Mouse (Mus musculus): ENCODE results near the gene Atp13a2. TPM values are rescaled to one million over a fixed set of nuclear protein-coding genes. Genes with fewer than 3 reads are reported as not detected.
A peak's percentile ranks its signal among the peaks of the same experiment; 100 is the strongest.

Gene Atp13a2
- polyA plus RNA-seq, 2 experiments from 2014 or later: 5.6 to 7.5 TPM

DNA sequence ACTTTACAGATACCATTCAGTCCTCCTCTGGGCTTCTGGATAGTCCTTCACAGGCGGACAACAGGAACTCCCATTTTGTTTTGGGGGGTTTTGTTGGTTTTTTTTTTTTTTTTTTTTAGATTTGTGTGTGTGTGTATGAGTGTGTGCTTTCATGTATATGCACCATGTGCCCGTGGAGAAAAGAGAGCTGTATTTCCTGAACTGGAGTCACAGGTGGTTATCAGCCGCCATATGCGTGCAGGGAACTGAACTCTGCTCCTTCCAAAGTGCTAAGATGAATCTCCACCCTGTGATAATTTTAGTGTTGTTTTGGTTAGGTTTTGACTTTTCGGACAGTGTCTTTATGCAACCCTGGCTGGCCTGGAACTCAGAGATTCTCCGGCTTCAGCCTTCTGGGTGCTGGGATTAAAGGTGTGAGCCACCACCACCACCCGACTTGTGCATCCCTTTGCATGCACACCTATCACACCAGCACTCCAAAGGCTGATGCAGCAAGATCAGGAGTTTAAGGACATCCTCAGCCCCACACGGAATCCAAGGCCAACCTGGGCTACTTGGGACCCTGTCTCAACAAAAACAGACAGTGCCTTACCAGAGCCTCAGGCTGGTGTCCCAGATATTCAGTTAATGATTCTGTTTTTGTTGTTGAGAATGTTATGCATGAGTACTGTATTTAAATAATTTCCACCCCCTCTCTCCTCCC is 24.3 kb upstream of the Atp13a2 start:
- no peak for ATAC-seq

DNA sequence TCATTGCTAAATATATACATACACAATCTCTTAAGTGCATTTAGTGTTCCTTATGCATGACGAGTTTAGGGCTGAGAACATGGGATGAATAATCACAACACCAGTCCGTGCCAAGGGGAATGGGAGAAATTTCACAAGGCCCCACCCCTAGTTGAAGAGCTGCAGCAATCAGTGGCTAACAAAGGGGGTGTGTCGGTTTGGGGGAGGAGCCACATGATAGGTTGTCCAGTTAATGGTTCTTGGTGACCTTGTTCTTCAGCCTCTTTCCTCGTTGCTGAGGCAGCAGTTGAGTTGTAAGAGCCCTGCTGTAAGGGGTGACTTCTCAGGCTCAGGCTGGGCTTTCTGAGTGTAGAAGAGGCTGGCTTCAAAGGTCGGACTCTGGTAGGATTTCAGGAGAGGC is 23.7 kb upstream of the Atp13a2 start:
- ATAC-seq: no peak

DNA sequence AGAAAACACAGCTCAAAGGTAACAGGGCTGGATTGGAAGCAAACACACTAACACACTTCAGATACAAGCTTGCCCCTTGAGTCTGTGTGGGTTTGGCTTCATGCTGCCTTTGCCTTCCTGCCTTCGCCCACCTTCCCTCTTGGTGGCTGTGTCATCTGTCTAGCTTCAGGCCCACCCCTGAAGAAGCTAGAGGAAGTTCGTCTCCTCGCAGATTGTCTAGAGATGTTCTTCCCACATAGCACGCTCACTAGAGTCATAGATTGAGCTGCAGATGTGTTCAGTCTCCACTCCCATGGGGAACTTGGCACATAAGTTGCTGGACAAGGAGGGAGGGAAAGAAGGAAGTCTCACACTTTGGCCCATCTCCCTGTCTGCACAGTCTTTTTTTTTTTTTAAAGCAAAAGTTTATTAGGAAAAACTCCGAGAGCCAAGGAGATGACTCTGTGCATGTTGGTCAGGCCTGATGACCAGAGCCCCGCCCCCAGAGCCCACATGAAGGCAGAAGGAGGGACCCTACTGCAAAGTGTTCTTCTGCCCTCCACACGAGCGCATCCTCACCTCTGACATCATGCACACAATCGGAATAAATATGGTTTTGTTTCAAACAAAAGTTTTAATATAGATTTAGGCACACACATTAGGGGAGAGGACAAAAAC is 22.6 kb upstream of the Atp13a2 start:
- ATAC-seq: no peak

DNA sequence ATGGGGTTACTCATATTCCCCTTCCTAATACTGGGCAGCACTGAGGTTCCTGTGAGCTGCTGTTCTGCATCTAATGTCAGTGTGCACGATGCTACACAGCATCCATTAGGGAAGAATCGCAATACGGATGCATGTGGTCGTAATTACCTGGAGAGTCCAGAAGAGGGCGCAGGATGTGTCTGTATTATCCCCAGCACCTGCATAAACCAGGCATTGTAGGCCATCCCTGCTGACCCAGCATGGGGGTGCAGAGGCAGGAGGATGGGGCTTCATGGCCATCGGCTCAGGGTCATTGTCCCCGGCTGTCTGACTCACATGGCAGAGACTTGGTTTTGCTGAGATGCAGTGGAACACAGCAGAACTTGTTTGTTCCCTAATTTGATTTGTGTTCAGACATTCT is 22.1 kb upstream of the Atp13a2 start:
- no peak for ATAC-seq

DNA sequence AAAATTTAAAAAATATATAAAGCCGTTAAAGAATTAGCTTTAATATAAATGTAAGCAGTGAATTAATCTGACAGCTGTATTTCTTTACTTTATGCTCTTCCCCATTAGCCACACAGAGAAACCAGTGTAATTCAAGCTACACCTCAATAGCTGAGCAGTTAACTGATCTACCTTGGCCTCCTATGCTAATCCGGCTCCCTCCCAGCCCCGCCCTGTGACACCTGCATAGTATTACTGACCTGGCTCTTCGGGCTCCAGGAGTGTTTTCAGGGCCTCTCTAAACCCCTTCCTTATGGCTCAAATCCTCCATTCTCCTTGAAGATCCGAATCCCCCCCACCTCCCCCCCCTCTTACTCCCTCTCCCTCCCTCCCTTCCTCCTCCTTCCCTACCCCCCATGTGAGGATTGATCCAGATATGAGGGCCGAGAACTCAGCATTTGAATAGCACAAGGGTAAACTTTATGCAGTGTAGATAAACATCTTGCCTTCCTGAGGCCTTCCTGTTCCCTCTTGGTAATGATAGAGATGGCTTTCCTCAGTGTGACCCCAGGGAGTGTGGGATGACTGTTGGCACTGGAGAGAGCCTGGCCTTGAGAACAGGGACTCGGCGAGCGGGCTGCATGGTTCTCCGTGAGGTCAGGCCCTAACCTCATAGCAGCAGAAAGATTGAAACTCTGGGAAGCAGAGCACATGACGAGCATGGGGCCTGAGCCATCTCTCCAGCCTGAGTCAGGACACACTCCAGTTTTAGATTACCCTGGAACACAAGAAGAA is 19.1 kb upstream of the Atp13a2 start:
- no peak for ATAC-seq

DNA sequence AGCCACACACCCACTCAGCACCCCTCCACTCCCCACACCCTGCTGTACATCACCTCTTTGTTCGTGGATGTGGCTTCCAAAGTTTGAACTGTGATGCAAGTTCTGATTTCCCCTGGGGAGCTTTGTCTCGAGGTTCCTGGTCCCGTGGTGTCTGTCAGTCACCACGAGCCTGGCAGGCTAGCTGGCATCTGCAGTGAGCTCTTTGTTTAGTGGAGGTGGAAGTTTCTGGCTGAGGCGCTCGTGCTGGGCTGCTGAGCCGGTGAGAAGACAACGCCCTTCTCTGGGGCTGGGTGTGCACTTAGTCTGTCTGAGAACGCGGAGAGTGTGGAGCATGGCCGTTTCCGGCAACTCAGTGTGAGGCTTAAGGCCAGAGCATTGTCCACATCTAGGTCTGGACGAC is 15.0 kb upstream of the Atp13a2 start:
- ATAC-seq: no peak

DNA sequence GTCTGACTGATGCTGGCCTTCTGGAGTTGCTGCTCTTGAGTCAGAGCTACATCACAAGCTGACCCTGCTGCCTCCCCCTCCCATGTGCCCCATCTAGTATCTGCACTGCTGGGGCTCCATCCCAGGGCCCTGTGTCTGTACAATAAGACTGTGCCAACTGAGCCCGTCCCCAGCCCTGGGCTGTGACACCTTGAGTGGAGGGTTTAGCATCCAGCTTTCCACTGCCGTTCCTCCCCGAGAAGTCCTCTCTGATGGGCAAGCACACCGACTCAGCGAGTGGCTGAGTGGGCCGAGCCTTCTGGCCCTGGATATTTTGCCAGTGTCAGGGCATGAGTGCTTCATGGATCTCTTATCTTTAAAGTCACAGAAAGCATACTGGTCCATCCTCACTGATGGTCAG is 12.3 kb upstream of the Atp13a2 start:
- no peak for ATAC-seq

DNA sequence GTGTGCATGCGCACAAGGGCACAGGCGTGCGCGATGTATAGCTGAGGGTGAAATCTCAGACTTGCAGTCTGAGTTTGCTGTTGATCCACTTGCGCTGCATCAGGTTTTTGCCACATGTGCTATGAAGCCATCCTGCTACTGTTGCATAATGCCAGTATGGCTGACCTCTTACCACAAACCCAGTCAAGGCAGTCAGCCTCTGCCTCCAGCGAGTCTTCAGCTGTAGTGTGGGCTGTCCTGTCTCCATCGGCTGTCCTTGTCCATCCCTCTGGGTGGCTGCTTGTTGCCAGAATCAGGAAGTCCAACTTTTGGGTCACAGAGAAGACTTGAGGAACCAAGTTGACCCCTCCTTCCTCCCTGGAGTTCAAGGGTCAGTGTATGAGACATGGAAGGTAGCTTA is 11.3 kb upstream of the Atp13a2 start:
- no peak for ATAC-seq

DNA sequence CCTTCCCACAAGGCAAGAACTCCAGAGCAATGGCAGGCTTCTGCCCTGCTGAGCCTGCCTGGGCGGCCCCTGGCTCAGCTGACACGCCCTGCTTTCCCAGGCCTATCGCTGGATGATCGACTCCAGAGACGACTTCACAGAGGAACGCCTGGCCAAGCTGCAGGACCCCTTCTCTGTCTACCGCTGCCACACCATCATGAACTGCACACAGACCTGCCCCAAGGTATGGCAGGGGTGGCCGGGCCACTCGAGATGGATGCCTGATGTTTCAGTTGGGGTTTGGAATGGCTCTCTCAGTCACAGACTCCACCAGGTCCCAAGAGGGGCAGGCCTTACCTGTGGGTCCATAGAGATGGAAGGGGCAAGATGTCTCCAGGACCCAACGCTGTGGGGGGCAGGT is 9.4 kb upstream of the Atp13a2 start:
- ATAC-seq: no peak

DNA sequence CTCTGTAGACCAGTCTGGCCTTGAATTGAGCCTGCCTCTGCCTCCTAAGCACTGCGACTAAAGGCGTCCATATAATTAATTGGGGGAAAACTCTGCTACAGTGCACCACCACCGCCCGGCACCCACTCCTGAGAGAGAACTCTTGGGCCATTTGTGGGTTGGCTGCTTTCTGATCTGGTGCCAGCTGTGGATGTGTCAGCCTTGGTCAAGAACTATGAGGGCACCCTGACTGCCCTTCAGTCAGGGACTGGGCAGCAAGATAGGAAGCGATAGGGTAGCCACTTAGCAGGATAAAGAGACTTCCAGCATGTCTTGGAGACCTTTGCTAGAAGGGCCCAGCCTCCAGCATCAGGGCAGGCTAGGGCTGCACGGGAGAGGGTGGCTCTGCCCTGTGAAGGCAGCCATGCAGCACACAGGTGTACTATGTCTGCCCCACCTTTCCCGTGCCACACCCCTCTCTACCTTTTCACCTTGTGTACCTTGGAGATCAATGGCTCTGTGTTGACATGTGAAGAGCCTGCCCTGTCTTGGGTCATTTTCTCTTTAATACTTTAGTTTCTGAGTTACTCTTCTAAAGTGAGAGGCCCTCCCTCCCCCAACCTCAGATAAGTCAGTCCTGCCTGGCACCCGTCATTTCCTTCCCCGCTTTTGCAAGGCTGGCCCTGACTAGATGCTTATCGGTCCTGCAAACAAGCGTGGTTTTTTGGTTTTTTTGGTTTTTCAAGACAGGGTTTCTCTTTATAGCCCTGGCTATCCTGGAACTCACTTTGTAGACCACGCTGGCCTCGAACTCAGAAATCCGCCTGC is 8.6 kb upstream of the Atp13a2 start:
- no peak for ATAC-seq

DNA sequence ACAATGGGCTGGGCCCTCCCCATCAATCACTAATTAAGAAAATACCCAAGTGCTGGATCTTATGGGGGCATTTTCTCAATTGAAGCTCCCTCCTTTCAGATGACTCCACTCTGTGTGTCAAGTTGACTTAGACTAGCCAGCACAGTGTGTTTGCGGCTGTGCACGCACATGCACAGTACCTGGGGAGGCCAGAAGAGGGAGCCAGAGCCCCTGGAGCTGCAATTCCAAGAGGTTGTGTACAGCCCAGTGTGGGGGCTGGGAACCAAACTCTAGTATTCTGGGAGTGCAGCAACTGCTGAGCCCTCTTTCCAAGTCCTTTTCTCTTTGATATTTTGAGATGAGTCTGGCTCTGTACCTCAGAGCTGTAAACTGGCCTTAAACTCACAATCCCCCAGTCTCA is 5.1 kb upstream of the Atp13a2 start:
- no peak for ATAC-seq

DNA sequence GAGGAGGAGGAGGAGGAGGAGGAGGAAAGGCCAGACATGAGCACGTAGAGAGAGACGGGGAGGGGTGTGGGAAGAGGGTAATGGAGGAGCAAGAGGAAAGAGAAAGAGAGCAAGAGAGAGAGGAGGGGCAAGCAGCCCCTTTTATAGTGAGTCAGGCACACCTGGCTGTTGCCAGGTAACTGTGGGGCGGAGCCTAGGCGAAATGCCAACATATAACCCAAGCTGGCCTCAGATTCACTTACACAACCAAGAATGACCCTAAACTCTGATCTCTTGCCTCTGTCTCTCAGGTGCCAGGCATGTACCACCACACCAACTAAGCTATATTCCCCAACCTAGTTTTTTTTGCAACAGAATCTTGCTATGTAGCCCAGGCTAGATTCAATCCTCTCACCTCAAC is 3.9 kb upstream of the Atp13a2 start:
- ATAC-seq: no peak

DNA sequence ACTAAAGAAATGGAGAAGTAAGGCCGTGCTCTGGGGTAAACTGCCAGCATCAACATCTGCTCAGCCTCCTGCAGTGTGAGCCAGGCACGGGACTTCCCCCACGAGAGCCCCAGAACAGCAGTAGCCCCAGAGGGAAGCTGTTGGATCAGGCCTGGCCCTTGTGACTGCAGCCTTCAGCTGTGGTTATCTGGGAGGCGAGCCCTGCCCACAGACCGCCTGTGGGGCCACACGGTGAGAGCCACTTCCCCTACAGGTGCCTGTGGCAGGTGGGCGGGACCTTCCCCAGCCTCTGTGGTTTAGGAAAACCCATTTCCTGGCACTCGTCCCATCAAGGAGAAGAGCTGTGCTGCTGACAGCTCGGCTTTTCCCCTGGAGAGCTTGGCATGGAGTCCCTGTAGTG is 3.2 kb upstream of the Atp13a2 start:
- peak; percentile 71 for ATAC-seq

DNA sequence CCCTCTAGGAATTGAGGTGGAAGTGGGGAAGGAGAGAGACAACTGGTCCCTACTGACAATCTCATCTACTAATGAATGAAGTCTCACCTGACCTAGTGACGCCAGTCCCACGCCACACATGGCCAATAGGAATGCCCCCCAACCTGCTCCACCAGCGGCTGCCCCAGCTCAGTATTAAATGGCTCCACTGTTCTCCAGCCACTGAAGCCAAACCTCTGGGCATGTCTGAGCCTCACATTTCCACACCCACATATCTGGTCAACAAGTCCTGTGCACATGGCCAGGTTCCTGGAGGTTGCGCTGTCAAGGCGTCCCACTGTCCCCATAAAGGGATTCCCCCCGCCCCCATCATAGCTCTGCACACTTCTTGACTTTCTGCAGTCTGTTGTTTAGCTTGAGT is 2.1 kb upstream of the Atp13a2 start:
- no peak for ATAC-seq

DNA sequence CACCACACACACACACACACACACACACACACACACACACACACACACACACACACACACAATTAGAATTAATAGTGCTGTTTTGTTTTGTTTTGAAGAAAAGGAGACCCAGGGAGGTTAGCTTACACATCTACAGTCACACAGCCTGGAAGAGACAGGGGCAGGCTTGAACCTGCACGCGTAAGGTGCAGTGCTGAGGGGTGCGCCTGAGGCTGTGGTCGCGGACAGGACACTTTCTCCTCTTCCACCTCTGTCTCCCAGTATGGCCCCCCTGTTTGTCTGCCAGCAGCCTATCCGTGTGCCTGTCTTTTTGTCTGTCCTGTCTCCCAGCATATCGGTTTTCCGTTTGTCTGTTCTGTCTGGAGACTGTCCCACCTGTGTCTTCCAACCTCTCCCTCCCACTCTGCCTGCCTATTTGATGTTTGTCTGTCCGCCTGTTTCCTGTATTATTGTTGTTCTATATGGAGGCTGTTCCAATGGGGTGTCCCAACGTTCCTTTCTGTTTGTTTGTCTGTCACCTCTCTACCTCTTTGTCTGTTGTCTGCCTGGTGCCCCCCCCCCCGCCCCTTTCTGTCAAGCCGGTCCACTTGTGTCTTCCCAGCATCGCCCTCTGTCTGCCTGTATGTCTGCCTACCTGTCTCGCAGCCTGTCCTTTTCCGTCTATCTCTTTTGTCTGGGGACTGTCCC is 506 bp upstream of the Atp13a2 start:
- peak; percentile 12 for ATAC-seq

DNA sequence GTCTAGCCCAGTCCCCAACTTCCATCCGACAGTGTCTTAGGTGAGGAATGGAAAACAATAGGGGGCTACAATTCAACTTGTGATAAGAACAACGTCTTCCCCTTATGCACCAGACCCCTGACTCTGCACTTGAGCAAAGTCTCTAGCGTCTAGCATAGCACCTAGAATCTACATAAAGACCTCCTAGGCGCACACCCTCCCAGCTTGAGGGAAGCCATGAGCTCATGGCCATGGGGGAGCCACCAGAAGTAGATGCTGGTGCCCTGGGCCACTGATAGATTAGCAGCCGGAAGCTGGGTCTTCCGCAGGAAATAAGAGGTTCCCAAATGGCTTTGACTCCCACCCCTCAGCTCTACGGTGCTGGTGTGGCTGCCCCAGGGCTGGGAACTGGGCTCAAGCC is 803 bp downstream of the Atp13a2 start:
- peak; percentile 18 for ATAC-seq

DNA sequence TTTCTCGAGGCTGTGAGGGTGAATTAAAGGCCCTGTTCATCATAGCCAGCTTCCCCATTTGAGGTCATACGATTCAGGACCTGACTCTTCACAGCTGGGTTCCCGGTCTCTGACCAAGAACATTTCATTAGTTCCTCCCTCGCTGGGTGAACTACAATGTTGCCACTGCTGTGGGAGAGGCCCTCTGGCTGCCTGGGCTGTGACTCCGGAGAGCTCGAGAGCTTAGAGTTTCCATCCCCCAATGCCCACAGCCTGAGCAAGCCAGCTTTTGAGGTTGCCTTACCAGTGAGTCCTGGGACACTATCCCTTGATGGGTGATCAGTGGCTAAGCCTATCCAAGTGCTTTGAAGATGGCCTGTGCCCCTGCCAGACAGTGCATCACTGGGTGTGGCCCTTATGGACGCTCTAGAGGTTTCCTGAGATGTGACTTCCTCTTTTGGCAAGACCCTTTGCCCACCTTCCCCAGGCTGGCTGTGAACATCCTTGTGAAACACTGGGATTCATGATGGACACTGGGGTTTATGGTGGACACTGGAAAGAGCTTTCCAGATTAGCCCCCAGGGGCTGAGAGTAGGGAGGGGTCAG is 2.1 kb downstream of the Atp13a2 start:
- no peak for ATAC-seq

DNA sequence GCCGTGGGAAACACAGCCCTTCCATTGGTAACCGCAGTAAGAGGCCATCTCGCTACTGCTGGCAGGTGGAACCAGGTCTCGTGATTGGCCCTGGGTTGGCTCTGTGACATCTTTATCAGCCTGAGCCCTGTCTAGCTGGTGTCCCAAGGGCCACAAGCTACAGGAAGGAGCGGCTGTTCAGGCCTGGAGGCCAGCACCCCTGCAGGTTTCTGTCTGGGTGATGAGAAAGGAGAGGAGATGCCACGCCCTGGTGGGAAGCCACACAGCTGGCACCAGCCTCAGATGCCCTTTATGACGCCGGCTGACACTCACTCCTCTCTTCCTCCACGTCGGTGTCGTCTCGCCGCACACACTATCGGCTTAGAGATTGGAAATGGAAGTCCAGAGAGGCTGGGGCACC is 2.8 kb downstream of the Atp13a2 start:
- ATAC-seq: no peak

DNA sequence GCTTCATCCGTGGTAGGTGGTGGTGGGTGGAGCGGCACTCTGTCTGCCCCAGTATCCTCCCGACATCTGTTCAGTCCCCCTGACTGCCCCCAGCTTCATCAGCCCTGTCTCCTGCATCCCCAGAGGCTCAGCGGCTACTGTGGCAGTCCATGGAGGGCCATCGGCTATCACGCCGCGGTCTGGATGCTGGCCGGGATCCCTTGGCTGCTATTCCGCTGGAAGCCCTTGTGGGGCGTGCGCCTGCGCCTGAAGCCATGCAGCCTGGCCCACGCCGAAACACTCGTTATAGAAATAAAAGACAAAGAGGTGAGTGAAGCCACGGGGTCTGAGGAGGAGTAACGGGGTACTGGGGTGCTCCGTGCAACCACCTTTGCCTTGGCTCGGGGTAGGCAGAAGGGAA is 5.5 kb downstream of the Atp13a2 start:
- ATAC-seq: no peak

DNA sequence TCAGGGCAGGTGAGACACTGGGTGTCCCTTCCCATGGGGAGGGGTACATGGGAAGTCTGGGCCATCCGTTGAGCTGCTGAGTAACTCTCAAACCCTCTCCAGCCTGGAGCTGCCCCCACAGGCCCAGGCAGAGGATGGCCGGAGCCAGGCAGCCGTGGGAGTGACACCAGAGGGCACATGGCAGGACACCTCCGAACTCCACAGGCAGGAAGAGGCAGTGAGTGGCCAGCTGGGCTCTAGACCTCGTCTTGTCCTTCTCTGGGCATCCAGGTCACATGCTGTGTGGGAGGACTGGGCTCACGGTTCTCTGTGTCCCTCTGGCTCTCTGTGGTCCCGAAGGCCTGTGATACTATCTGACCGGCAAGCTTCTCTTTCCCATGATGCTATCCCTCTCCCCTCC is 7.2 kb downstream of the Atp13a2 start:
- no peak for ATAC-seq

DNA sequence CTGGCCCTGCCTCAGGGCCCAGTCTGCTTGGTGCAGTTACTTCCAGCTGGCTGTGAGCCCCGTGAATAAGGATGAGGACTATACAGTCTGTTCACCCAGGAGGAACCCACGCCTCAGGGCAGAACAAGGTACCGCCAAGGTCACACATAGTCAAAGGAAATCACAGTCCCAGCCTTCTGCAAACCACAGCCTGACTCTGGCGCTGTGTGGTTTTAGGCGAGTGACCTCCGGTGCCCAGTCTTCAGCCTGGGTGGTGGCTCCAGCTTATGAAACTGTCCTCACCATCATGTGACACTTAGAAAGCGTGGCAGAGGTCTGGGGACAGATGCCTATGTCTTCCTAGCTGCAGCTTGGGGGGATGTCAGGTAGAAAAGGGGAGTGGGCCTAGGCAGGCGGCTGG is 9.1 kb downstream of the Atp13a2 start:
- ATAC-seq: no peak

DNA sequence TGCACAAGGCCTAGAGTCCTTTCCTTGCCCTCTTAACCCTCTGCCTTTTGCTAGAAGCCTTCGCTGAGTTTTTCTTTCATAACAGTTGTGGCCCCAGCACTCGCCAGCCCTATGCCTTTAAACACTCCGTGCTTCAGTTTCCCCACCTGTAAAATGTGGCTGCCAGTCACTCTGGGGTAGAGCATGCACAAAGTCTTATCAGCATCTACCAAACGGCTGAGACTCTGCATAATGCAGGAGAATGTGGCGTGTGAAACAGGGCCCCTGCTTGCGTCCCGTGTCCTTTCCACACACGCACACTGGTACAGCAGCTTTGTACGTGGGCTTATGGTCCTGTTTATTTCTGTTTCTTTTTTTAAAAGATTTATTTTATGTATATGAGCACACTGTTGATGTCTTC is 10.1 kb downstream of the Atp13a2 start:
- ATAC-seq: no peak
